Mouse (Mus musculus): ENCODE data around the gene Mroh2a.
"Not testable (repeated sequence)": the region's sequence is repeated elsewhere in the genome, so short reads cannot be mapped to it uniquely, and the experiment has no call there.

Mroh2a gene

GRCm38 (mm10) chr1:88219054-88219453 is 7.7 kb upstream of the Mroh2a start:
- DNase-seq, result no peak

- peak; percentile 20 for DNase-seq
These were observed 6.5 kb upstream of the Mroh2a start for GRCm38 (mm10) chr1:88220336-88220735.

GRCm38 (mm10) chr1:88222216-88222615 is 4.6 kb upstream of the Mroh2a start:
- no peak for DNase-seq

GRCm38 (mm10) chr1:88223011-88223515 is 3.7 kb upstream of the Mroh2a start:
- DNase-seq, result not testable (repeated sequence)

- no peak for DNase-seq
These were observed 3.2 kb upstream of the Mroh2a start for GRCm38 (mm10) chr1:88223591-88223990.

- DNase-seq, result peak; percentile 46
These were observed 2.6 kb upstream of the Mroh2a start for GRCm38 (mm10) chr1:88224029-88224776.

GRCm38 (mm10) chr1:88225301-88225700 is 1.5 kb upstream of the Mroh2a start:
- DNase-seq, result not testable (repeated sequence)

GRCm38 (mm10) chr1:88225741-88226140 is 1.0 kb upstream of the Mroh2a start:
- no peak for DNase-seq

- no peak for DNase-seq
These were observed 696 bp downstream of the Mroh2a start for GRCm38 (mm10) chr1:88227482-88227881.

GRCm38 (mm10) chr1:88228121-88228520 is 1.3 kb downstream of the Mroh2a start:
- no peak for DNase-seq

- DNase-seq, result no peak
These were observed 2.8 kb downstream of the Mroh2a start for GRCm38 (mm10) chr1:88229566-88229965.

GRCm38 (mm10) chr1:88229986-88230385 is 3.2 kb downstream of the Mroh2a start:
- DNase-seq, result no peak

- DNase-seq, result no peak
These were observed 3.6 kb downstream of the Mroh2a start for GRCm38 (mm10) chr1:88230421-88230820.

- no peak for DNase-seq
These were observed 4.4 kb downstream of the Mroh2a start for GRCm38 (mm10) chr1:88230981-88231802.

GRCm38 (mm10) chr1:88231803-88232499 is 5.2 kb downstream of the Mroh2a start:
- DNase-seq, result no peak

GRCm38 (mm10) chr1:88232664-88233380 is 6.0 kb downstream of the Mroh2a start:
- no peak for DNase-seq

GRCm38 (mm10) chr1:88233421-88234247 is 6.8 kb downstream of the Mroh2a start:
- no peak for DNase-seq

- no peak for DNase-seq
These were observed 7.4 kb downstream of the Mroh2a start for GRCm38 (mm10) chr1:88234248-88234610.

GRCm38 (mm10) chr1:88234646-88235045 is 7.9 kb downstream of the Mroh2a start:
- no peak for DNase-seq

- DNase-seq, result no peak
These were observed 8.5 kb downstream of the Mroh2a start for GRCm38 (mm10) chr1:88235046-88235893.

All from kidney, adult 9 months (tissue).